Comparison of ENCODE assay signal across 25 mouse cellular contexts in the genomic region with DNA sequence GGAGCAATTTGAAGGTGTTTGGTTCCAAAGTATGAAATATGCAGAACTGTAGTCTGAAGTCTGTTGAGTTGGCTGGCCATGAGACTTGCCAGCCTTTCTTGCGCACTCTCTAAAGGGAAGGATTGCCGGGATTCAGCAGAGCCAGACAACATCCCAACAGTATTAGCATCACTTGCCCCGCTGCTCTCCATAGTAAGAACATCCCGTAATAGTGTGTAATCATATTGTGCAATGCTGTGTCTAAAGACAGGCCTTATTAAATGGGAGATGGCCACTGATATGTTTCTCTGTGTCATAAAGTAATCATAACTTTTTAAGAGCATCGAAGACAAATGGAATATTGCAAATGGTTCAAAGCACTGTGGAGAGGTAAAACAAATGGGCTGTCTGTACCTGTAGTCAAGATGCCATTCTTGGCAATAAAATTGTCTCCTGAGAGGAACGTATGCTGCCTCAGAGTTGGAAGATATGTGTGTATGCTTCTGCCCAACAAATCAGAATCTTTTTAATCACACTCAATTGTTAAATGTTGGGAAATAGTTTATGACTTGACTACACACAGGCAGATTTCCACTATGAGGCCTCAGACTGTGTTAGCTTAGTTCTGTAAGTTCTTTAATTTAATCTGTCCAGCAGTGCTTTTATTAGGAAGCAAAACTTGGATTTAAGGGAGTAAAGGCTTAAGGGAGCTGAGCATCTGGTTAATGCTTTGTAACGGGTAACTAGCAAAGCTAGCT.
"Had no signal": no experiment of that assay in that cellular context is flagged by ENCODE, and none has a peak within 500 bp of the region (broad histone marks: within the 10 kb centered on the region; RNA-seq: fewer than 3 reads in every experiment).

No protein-coding gene starts in this region.

- H3K4me2 ChIP-seq: heart, embryonic 12.5 days; hindbrain, embryonic 12.5 days; hindbrain, embryonic 14.5 days; intestine, embryonic 15.5 days; kidney, embryonic 15.5 days; limb, embryonic 12.5 days; liver, embryonic 11.5 days had no signal

- DNase-seq: gastrocnemius, postnatal 25 days; heart, postnatal 10 days; heart, postnatal 4 days; kidney, adult 2 months; kidney, adult 9 months; kidney, postnatal 14 days; kidney, postnatal 36 days; layer of hippocampus, adult 9-11 months; layer of hippocampus, postnatal 36 days; liver had no signal

- H3K9ac ChIP-seq: heart, embryonic 12.5 days; hindbrain, embryonic 12.5 days; hindbrain, embryonic 14.5 days; intestine, embryonic 15.5 days; kidney, embryonic 15.5 days; limb, embryonic 12.5 days had no signal

- H3K9me3 ChIP-seq: heart, embryonic 10.5 days; heart, embryonic 12.5 days; hindbrain, embryonic 10.5 days; hindbrain, embryonic 12.5 days; intestine, embryonic 15.5 days; kidney, embryonic 15.5 days; limb, embryonic 10.5 days; limb, embryonic 12.5 days had no signal

- H3K36me3 ChIP-seq: heart, embryonic 10.5 days; heart, embryonic 12.5 days; hindbrain, embryonic 10.5 days; hindbrain, embryonic 12.5 days; intestine, embryonic 15.5 days; kidney, embryonic 15.5 days; limb, embryonic 10.5 days; limb, embryonic 12.5 days had no signal

- H3K4me1 ChIP-seq: heart, embryonic 10.5 days; heart, embryonic 12.5 days; hindbrain, embryonic 12.5 days; intestine, embryonic 15.5 days; kidney, embryonic 15.5 days had no signal

- H3K27me3 ChIP-seq: heart, embryonic 12.5 days; hindbrain, embryonic 12.5 days; intestine, embryonic 15.5 days; kidney, embryonic 15.5 days had no signal

- H3K27ac ChIP-seq: heart, embryonic 10.5 days; hindbrain, embryonic 10.5 days; hindbrain, embryonic 12.5 days; hindbrain, embryonic 14.5 days; intestine, embryonic 15.5 days; kidney, embryonic 15.5 days; kidney, postnatal 0 days; limb, embryonic 10.5 days; limb, embryonic 12.5 days had no signal

- ATAC-seq: forebrain, embryonic 16.5 days; hindbrain, embryonic 16.5 days; inflammation-experienced regulatory T-cells, adult 6 months; intestine, embryonic 15.5 days; intestine, postnatal 0 days had no signal

- H3K4me3 ChIP-seq: heart, embryonic 10.5 days; heart, embryonic 12.5 days; hindbrain, embryonic 10.5 days; hindbrain, embryonic 12.5 days; intestine, embryonic 15.5 days; kidney, embryonic 15.5 days; limb, embryonic 10.5 days; limb, embryonic 12.5 days had no signal
